Mouse (Mus musculus) stomach, postnatal 0 days (tissue): ENCODE measurements at regions not wholly inside any gene's neighbourhood (a gene's known extent, or its start where the extent isn't known, plus 50 kb on each side); places are given as distances from the start of the nearest gene placed in this dataset.

Source experiments
- ATAC-seq: fragments of 200-750 bp; cut with Nextera tagmentation; 2 replicates; pipeline ENCODE4 v1.8.0; 2017; ENCODE audit not compliant: low FRiP score, low TSS enrichment
- DNase-seq: peaks from one replicate; pipeline ENCODE4 v3.0.0-alpha.2; 2016; ENCODE audit warnings: low spot score
- H3K27ac ChIP-seq: fragments of 300-500 bp; sonication (generic); replicated peaks from 2 replicates; pipeline ENCODE4 v1.5.1; 2014; ENCODE audit warnings: mild to moderate bottlenecking, control low read depth
- H3K27me3 ChIP-seq: fragments of 300-500 bp; sonication (generic); 2 replicates; pipeline ENCODE4 v1.6.1; 2014; ENCODE audit warnings: low read length; ENCODE audit not compliant: control insufficient read depth, insufficient read depth
- H3K36me3 ChIP-seq: fragments of 300-500 bp; sonication (generic); 2 replicates; pipeline ENCODE4 v1.6.1; 2014; ENCODE audit warnings: low read length, mixed read lengths; ENCODE audit not compliant: control insufficient read depth, insufficient read depth
- H3K4me1 ChIP-seq: fragments of 300-500 bp; sonication (generic); replicated peaks from 2 replicates; pipeline ENCODE4 v1.6.1; 2014; ENCODE audit warnings: antibody characterized with exemption; ENCODE audit not compliant: control insufficient read depth, insufficient read depth
- H3K4me2 ChIP-seq: fragments of 300-500 bp; sonication (generic); replicated peaks from 2 replicates; pipeline ENCODE4 v1.6.1; 2014; ENCODE audit warnings: low read depth, mild to moderate bottlenecking, control low read depth, moderate library complexity
- H3K4me3 ChIP-seq: fragments of 300-500 bp; sonication (generic); 2 replicates; pipeline ENCODE4 v1.5.1; 2014; ENCODE audit warnings: low read depth, low read length, control low read depth
- H3K9ac ChIP-seq: fragments of 300-500 bp; sonication (generic); 2 replicates; pipeline ENCODE4 v1.6.1; 2014; ENCODE audit warnings: mild to moderate bottlenecking, low read length, control low read depth, mixed read lengths
- H3K9me3 ChIP-seq: fragments of 300-500 bp; sonication (generic); 2 replicates; pipeline ENCODE4 v1.6.1; 2016; ENCODE audit warnings: low read length; ENCODE audit not compliant: control insufficient read depth
- CTCF ChIP-seq: IDR thresholded peaks from 2 replicates; pipeline ENCODE4 v1.5.1; 2016; ENCODE audit warnings: antibody characterized with exemption, low read depth, mild to moderate bottlenecking, moderate library complexity
- EP300 ChIP-seq: optimal IDR thresholded peaks from 2 replicates; pipeline ENCODE3; 2016; ENCODE audit warnings: antibody characterized with exemption
- WGBS: fragments of 180-500 bp; shearing (Covaris S2); extraction: QIAGEN DNeasy Blood & Tissue Kit; methylation state at CpG from one replicate; pipeline ENCODE4 v1.1.7; 2014; 5-methylcytosine and 5-hydroxymethylcytosine counted together

DNA sequence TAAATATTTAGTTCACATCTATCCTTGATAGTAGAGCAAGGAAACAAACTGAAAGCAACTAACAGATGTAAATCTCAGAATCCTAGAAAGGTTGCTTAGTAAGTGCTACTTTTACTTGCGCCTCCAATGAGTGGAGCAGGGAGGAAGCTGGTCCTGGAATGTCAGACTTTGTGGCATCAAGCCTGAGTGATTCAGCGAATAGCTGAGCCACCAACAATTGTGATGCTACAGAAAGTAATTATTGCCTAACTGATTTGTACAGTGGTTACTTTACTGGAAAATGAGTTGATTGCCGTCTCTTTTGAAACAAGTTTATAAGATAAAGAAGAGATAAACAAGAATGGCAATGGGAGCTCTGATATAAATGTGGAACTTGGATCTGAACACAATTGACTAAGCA is 173.9 kb upstream of the Clnk start:
- Histone ChIP-seq H3K4me3 (no peak overlapping the region), H3K9me3 (no peaks in the 10 kb centered on the region), H3K4me2 (no peak overlapping the region), H3K9ac (no peak overlapping the region), H3K36me3 (no peaks in the 10 kb centered on the region), H3K4me1 (no peaks in the 10 kb centered on the region), H3K27me3 (no peaks in the 10 kb centered on the region), H3K27ac (no peak overlapping the region)
- no peak for ATAC-seq
- no peak for DNase-seq
- 78% methylated on average over 3 of the region's 3 CpGs for WGBS
- TF ChIP-seq EP300 (no peak), CTCF (no peak)

DNA sequence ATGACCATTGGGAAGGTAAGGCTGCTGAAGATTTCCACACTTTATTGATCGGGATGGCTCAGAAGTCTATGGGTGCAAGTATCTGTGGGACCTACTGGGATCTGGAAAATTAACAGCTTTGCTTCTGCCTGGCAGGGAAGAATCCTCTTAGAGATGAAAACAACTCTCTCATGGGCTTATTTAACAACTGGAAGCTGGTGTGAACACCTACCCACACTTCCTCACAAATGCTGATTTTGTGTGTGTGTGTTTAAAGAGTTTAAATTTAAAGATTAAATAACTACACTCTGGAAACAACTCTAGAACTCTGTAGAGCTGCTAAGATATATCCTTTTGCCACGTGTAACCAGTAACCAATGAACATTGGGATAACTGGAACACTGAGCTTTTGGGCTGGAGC is 172.5 kb upstream of the Clnk start:
- no peak for TF ChIP-seq EP300
- TF ChIP-seq CTCF: no peak
- no peak for ATAC-seq
- no peaks in the 10 kb centered on the region for H3K9me3 ChIP-seq

DNA sequence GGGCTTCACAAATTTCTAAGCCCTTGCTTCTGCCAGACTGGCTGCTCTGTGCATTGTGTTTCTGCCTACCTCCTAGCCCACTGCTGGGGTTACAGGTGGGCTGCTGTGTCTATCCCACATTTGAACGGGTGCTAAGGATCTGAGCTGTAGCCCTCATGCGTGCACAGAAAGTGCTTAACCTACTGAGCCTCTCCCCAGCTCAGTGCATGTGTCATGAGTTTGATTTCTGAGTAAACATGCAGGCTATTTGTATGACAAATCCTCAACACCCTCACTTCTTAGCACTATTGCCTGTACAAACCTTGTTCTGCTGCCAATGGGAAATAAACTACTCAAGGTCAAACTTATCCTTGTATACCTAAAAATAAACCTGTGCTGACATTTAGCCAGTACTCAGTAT is 163.9 kb upstream of the Clnk start:
- TF ChIP-seq EP300 (no peak), CTCF (no peak)
- Histone ChIP-seq H3K9ac (no peak overlapping the region), H3K4me1 (no peaks in the 10 kb centered on the region), H3K4me2 (no peak overlapping the region), H3K4me3 (no peak overlapping the region), H3K36me3 (no peaks in the 10 kb centered on the region), H3K27me3 (no peaks in the 10 kb centered on the region), H3K9me3 (no peaks in the 10 kb centered on the region), H3K27ac (no peak overlapping the region)
- DNase-seq: no peak
- ATAC-seq: peak; percentile 38; the same call in 1 of the 2 replicates
- whole genome bisulfite sequencing: 35% methylated on average over 2 of the region's 2 CpGs

More for the DNA sequence above, 172.5 kb upstream of the Clnk start:
- Histone ChIP-seq H3K36me3 (no peaks in the 10 kb centered on the region), H3K9ac (no peak overlapping the region), H3K4me3 (no peak overlapping the region), H3K27ac (no peak overlapping the region), H3K4me2 (no peak overlapping the region), H3K27me3 (no peaks in the 10 kb centered on the region), H3K4me1 (no peaks in the 10 kb centered on the region)
- no peak for DNase-seq
- 59% methylated on average over 2 of the region's 2 CpGs for WGBS

DNA sequence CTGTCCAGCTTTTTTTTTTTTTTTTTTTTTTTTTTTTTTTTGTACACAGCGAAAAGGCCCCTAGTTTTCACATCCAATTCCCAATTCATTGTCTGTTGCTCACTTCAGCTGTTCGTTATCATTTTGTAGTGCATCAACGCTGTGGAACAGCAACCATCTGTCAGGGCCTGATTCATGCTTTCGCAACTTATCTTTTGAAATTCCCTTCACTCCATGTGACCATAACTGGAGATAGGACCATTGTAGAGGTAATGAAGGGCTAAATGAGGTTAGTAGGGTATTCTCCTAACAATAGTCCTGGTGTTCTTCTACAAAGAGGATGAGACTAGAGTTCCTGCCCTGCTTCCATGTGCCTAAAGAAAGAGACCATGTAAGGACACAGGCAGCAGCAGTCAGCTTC is 146.6 kb upstream of the Clnk start:
- TF ChIP-seq CTCF: no peak
- no peak for TF ChIP-seq EP300

DNA sequence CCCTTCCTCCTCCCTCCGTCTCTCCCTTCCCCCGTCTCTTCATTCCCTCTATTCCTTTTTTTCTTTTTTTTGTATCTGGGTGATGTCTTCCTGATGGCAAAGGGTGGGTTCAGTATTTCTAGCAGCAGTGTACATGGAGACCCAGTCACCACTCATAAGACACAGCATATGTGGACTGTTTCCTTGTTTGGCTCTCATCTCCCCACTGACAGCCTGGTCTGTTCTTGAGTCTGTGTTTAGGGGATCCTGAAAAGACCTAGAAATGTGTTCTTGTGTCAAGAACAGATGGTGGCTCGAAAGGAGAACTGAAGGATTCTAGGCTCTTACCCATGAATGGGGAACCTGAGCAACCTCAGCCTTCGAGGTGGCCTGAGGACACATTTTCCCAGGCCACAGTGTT is 124.0 kb upstream of the Clnk start:
- Histone ChIP-seq H3K36me3 (no peaks in the 10 kb centered on the region), H3K27me3 (no peaks in the 10 kb centered on the region), H3K9me3 (no peaks in the 10 kb centered on the region), H3K4me2 (no peak overlapping the region), H3K27ac (no peak overlapping the region), H3K9ac (no peak overlapping the region), H3K4me1 (no peaks in the 10 kb centered on the region), H3K4me3 (no peak overlapping the region)
- TF ChIP-seq EP300 (no peak), CTCF (no peak)
- no peak for DNase-seq
- no peak for ATAC-seq
- 84% methylated on average over 4 of the region's 4 CpGs for WGBS

More for the DNA sequence above, 146.6 kb upstream of the Clnk start:
- ATAC-seq (no peak), DNase-seq (no peak)
- Histone ChIP-seq H3K4me1 (no peaks in the 10 kb centered on the region), H3K9ac (no peak overlapping the region), H3K36me3 (no peaks in the 10 kb centered on the region), H3K27me3 (no peaks in the 10 kb centered on the region), H3K9me3 (no peaks in the 10 kb centered on the region), H3K4me2 (no peak overlapping the region), H3K4me3 (no peak overlapping the region), H3K27ac (no peak overlapping the region)
- WGBS: 83% methylated on average over 4 of the region's 4 CpGs

DNA sequence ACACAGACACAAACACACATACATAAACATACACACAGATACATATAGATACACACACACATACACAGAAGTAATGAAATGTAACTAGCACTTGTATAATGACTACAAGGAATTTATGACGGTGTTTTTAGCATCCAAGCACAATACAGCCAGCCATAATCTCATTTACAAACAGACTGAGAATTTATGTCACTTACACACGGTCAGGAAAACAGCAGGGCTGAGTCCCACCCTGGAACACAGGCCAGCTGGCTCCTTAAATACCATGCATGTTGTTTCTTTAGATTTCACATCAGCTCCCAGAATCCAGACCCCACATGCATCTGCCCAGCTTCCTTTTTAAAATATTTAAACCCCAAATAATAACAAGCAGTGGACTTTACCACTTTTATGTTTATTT is 123.1 kb upstream of the Clnk start:
- 30% methylated on average over 2 of the region's 2 CpGs for WGBS
- Histone ChIP-seq H3K4me1 (no peaks in the 10 kb centered on the region), H3K36me3 (no peaks in the 10 kb centered on the region), H3K4me2 (no peak overlapping the region), H3K9ac (no peak overlapping the region), H3K4me3 (no peak overlapping the region), H3K27me3 (no peaks in the 10 kb centered on the region), H3K9me3 (no peaks in the 10 kb centered on the region), H3K27ac (no peak overlapping the region)
- no peak for TF ChIP-seq CTCF
- TF ChIP-seq EP300: no peak
- no peak for ATAC-seq
- no peak for DNase-seq
